Mouse (Mus musculus): ENCODE results near the gene Pim1.

The Pim1 gene

DNA sequence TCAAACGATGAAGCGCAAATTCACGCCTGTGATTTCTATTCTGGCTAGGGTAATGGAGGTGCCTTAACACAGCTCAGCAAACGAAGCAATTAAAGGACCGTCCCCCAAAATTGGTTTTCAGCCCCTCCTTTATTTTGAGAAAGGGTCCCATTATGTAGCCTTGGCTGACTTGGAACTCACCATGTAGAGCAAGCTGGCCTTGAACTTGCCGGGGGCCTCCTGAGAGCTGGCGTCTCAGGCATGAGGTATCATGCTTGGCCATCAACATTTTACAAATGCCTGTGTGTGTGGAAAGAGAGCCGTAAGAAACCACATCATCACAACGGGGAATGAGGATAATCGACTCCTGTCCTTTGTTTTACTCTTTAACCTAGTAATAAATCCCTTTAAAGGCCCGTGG, 23.5 kb upstream of the Pim1 start:
- DNase-seq: no peak

DNA sequence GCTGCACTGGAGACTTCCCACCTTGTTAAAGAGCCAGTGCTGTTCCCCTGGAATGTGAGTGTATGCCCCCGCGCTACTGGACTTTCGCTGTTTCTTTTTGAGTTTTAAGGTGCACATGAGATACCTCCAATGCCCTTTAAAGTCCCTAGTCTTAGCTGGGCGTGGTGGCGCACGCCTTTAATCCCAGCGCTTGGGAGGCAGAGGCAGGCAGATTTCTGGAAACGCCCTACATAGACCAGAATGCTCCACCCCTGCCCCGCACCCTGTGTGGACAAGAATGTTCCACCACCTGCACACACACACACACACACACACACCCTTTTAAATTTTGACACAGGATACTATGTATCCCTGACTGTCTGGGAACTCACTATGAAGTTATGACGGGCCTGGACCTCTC, 17.1 kb upstream of the Pim1 start:
- no peak for DNase-seq

DNA sequence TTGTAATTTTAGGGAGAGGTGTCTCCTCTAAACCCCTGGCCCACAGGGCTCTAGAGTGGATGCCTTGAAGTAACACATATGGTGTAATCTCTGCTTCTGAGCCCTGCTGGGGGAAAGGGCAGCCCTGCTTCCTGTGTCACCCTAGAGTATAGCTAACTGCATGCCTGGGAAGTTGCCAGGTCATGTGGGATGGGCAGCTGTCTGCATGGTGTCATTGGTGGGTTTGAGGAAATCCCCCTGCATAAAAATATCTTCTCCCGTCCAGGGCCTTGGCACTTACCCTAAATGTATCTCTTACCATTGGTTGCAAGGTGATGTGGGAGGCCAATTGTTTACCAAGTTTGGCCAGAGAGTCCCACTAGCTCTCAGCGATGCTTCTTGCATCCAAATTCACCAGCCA, 16.5 kb upstream of the Pim1 start:
- no peak for DNase-seq

DNA sequence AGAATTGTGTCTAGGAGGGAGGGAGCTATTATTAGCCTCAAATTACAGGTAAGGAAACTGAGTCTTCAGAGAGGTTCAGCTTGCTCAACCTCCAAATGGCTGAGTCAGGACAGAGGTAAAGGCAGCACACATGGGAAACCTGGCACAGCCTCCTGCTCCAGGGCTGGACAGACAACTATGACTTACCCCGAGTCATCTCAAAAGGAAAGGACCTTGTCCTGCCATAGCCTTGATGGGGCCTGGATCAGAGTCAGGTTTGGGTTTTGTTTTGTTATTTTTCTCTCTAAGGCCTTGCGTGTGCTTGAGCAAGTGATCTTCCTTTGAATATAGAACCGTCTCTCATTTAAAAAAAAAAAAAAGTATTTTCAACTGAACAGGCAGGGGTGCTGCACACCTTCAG, 15.4 kb upstream of the Pim1 start:
- no peak for DNase-seq

DNA sequence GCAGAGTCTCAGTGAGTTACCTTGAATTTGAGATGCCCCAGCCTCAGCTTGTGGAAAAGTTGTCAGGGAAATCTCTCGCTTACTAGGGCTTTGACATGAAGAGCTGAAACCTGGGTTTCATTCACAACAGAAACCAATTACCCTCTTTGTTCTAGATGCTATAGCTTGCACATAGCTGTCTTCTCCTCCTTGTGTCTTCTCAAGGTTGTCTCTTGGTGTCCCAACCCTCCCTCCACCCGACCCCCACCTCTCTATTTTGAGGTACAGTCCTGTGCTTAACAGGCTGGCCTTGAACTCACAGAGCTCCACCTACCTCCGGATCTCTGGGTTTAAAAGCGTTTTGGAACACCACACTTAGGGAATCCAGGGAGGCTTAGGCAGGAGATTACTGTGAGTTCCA, 14.1 kb upstream of the Pim1 start:
- DNase-seq: no peak

GRCm38 (mm10) chr17:29477357-29477756, 13.2 kb upstream of the Pim1 start:
- no peak for DNase-seq

- DNase-seq: no peak
Observed at GRCm38 (mm10) chr17:29478271-29478670, 12.3 kb upstream of the Pim1 start.

GRCm38 (mm10) chr17:29480256-29480655, 10.3 kb upstream of the Pim1 start:
- no peak for DNase-seq

DNA sequence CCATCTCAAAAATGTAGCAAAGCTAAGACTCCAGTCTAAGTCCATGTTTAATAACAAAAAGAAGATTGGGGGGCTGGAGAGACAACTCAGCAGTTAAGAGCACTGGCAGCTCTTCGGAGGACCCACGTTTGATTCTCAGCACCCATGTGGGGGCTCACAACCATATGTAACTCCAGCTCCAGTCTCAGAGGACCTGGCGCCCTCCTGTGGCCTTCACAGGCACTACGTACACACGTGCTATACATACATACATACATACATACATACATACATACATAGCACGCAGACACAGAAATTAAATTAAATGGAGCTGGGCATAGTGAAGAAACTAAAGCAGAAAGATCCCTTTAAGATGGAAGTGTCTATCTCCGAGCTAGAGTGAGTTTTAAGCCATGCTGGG, 7.9 kb upstream of the Pim1 start:
- no peak for DNase-seq

- DNase-seq: no peak
Observed at GRCm38 (mm10) chr17:29483282-29483681, 7.3 kb upstream of the Pim1 start.

GRCm38 (mm10) chr17:29484431-29484830, 6.1 kb upstream of the Pim1 start:
- no peak for DNase-seq

DNA sequence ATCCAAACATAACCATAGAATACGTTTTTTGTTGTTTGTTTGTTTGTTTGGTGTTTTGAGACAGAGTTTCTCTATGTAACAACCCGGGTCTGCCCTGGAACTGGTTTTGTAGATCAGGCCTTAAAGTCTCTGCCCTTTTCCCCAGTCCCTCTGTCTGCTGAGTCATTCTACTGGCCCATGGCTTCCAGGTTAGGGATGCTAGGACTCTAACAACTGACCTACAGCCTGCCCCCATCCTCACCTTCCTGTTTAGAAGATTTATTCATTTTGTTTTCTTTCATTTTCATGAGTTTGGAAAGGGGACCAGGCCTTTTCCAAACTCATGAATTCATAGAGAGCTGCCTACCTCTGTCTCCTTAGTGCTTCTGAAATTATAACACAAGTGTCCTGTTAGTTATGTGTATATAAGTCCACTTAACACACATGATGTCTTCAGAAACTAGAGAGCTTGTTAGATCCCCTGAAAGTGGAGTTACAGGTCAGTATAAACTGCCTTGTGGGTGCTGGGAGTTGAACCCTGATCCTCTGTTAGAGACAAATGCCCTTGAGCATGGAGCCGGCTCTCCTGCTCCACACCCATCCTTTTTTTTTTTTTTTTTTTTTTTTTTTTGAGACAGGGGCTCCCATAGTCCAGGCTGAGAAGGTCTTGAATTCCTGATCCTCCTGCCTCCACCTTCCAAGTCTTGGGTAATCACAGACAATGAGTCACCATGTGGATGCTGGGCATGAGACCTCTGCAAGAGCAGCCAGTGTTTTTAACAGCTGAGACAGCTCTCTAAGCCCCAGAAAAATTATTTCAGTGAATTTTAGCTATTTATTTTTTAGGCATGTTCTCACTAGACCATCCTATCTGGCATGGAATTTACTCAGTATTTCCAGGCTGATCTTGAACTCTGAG, 5.0 kb upstream of the Pim1 start:
- no peak for DNase-seq

DNA sequence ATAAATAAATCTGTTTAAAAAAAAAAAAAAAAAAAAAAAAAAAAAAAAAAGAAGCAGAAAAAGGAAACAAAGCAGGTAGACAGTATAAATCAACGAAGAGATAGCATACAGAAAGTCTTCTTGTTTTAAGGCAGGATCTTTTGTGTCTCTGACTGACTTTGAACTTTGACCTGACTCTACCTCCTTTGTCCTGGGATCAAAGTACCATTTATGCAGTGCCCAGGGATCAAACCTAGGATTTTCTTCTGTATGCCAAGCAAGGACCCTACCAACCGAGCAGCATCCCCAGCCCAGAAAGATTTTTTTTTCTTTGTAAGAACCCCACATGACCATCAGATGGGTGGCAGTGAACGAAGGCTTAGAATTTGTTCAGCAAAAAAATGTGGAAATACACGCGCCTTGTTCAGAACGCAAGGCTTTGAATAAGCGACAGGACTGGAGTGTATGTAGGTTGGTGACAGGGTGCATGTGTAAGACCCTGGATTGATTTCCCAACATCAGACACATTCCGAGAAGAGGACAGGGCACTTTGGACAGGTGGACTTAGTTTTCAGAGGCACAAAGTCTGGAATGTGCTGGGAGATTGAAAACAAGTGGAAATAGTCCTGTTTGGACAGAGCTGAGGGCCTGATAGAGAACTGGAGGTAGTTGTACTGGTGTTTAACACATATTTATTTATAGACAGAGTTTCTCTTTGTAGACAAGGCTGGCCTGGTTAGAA, 2.1 kb upstream of the Pim1 start:
- DNase-seq: no peak

GRCm38 (mm10) chr17:29488978-29489970, 1.3 kb upstream of the Pim1 start:
- DNase-seq: no peak

DNA sequence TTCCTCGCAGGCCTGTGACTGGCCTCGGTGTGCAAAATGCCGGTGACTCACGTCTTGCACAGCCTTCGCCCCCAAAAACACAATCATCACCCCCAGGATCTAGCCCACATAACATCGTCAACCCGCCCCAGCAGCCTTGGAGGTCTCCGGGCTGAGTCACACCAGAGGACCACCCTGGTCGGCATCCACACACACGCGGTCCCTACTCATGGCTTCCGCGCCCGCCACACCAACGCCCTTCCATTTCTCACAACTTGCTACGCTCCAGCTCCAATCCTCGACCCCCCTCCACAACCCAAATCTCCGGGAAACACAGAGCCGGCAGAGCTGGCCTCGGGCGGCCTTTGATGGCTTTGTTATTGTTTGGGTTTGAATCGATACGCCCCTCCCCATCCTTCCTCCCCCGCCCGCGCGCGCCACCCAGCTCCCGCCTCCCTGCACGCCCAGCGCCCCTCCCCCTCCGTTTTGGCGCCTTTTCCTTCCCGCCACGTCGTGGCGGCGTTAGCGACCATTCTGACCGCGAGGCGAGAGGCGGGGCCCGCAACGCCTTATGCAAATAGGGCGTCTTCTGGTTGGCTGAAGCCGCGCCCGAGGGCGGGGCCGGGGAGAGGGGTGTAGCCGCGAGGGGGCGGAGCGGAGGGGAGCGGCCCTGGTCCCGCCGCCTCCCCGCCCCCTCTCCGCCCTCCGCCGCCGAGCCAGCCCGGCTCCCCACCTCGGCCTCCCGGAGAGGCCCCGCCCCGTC, 411 bp upstream of the Pim1 start:
- DNase-seq: peak; percentile 98

DNA sequence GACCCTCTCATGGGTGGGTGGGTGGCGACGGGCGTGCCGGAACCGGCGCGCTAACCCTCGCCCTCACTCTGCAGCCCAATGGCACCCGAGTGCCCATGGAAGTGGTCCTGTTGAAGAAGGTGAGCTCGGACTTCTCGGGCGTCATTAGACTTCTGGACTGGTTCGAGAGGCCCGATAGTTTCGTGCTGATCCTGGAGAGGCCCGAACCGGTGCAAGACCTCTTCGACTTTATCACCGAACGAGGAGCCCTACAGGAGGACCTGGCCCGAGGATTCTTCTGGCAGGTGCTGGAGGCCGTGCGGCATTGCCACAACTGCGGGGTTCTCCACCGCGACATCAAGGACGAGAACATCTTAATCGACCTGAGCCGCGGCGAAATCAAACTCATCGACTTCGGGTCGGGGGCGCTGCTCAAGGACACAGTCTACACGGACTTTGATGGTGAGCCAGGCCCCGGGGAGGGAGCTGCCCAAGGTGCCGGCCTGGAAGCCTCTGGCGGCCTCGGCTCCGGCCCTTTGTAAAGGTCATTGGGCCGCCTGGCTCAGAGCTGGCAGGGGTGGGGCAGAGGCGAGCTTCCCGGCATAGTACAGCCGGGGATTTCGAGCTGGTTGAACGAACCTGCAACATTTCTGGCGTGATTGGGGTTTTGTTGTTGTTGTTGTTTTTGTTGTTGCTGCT, 1.2 kb downstream of the Pim1 start:
- peak; percentile 56 for DNase-seq

GRCm38 (mm10) chr17:29492269-29493191, 2.0 kb downstream of the Pim1 start:
- peak; percentile 39 for DNase-seq

DNA sequence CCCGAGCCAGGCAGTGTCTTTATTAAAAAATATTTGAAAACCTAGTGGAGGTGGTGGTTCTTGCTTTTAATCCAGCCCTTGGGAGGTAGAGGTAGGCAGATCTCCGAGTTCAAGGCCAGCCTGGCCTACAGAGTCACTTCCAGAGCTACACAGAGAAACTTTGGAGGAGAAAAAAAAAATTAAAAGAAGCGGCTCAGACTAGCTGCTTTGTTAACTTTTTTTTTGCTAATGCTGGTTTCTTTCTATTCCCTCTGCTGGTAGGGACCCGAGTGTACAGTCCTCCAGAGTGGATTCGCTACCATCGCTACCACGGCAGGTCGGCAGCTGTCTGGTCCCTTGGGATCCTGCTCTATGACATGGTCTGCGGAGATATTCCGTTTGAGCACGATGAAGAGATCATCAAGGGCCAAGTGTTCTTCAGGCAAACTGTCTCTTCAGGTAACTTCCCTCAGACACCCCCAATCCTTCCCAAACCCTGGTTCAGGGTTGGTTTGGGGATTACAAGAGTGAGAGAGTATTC, 3.0 kb downstream of the Pim1 start:
- no peak for DNase-seq

DNA sequence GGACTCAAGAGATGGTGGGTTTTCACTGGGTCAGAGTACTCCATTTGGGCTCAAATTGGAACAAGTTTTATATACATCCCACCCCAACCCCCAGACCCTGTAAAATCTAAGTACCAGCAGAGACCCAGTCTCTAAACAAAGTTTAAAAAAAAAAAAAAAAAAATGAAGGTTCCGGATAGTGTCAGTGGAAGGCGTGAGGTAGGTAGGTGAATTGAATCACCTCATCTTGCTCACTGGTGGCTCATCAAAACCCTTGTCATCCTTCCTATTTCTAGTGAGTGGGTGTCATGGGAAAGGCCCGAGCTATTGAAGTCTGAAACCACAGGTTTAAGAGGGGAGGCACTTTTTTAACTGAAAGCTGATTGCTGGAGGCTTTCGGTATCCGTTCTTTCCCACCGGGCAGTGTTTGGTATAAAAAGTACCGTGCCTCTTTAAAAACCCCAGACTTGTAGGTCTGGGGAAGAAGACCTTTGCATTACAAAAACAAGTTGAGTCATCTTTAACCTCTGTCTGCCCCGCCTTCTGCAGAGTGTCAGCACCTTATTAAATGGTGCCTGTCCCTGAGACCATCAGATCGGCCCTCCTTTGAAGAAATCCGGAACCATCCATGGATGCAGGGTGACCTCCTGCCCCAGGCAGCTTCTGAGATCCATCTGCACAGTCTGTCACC, 3.6 kb downstream of the Pim1 start:
- no peak for DNase-seq

DNA sequence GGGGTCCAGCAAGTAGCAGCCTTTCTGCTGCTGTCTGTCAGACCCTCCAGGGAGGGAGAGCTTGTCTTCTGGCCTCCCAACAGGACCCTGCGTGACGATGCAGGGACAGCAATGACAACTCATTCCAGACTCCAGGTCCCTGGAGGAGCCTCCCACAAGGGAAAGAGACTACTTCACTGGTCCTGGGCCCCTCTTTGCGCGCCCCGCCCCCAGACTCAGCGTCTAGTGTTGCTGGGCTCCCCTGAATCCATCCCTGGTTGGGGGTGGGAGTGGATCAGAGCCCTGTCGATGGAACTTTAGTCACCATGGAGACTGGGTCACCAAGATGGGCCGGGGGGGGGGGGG, 4.2 kb downstream of the Pim1 start:
- DNase-seq: no peak

All from cerebellum, adult 11 months (tissue).